Mouse (Mus musculus) stomach, embryonic 15.5 days (tissue): ENCODE measurements at regions not wholly inside any gene's neighbourhood (a gene's known extent, or its start where the extent isn't known, plus 50 kb on each side); places are given as distances from the start of the nearest gene placed in this dataset.

Experiments
- ATAC-seq: fragments of 200-750 bp; cut with Nextera tagmentation; 2 replicates; pipeline ENCODE4 v1.8.0; 2017; ENCODE audit warnings: low read depth, moderate number of reproducible peaks, moderate TSS enrichment; ENCODE audit not compliant: insufficient read depth, low FRiP score
- H3K27ac ChIP-seq: fragments of 300-500 bp; sonication (generic); 2 replicates; pipeline ENCODE4 v1.5.1; 2015; ENCODE audit warnings: mild to moderate bottlenecking, inconsistent platforms
- H3K27me3 ChIP-seq: fragments of 300-500 bp; sonication (generic); replicated peaks from 2 replicates; pipeline ENCODE4 v1.6.1; 2015; ENCODE audit warnings: inconsistent platforms
- H3K36me3 ChIP-seq: fragments of 300-500 bp; sonication (generic); 2 replicates; pipeline ENCODE4 v1.6.1; 2015; ENCODE audit warnings: inconsistent platforms
- H3K4me1 ChIP-seq: fragments of 300-500 bp; sonication (generic); 2 replicates; pipeline ENCODE4 v1.6.1; 2015; ENCODE audit warnings: inconsistent platforms
- H3K4me2 ChIP-seq: fragments of 300-500 bp; sonication (generic); 2 replicates; pipeline ENCODE4 v1.6.1; 2015; ENCODE audit warnings: mild to moderate bottlenecking, inconsistent platforms
- H3K4me3 ChIP-seq: fragments of 300-500 bp; sonication (generic); replicated peaks from 2 replicates; pipeline ENCODE4 v1.5.1; 2015; ENCODE audit warnings: inconsistent platforms
- H3K9ac ChIP-seq: fragments of 300-500 bp; sonication (generic); 2 replicates; pipeline ENCODE4 v1.6.1; 2015; ENCODE audit warnings: inconsistent platforms
- H3K9me3 ChIP-seq: fragments of 300-500 bp; sonication (generic); 2 replicates; pipeline ENCODE4 v1.6.1; 2016; ENCODE audit warnings: inconsistent platforms
- WGBS: fragments of 180-500 bp; shearing (Covaris S2); methylation state at CpG from one replicate; pipeline ENCODE4 v1.1.7; 2015; 5-methylcytosine and 5-hydroxymethylcytosine counted together

GRCm38 (mm10) chr10:26434586-26434985, 58.8 kb upstream of the L3mbtl3 start:
- 92% methylated on average over 11 of the region's 11 CpGs for WGBS
- Histone ChIP-seq H3K4me2 (no peak overlapping the region), H3K9ac (no peak overlapping the region), H3K9me3 (no peaks in the 10 kb centered on the region), H3K27ac (no peak overlapping the region), H3K36me3 (no peaks in the 10 kb centered on the region), H3K4me3 (no peak overlapping the region), H3K27me3 (no peaks in the 10 kb centered on the region), H3K4me1 (no peaks in the 10 kb centered on the region)
- ATAC-seq = no peak

- Histone ChIP-seq H3K27me3 (no peaks in the 10 kb centered on the region), H3K36me3 (no peaks in the 10 kb centered on the region), H3K27ac (no peak overlapping the region), H3K4me2 (no peak overlapping the region), H3K4me1 (no peaks in the 10 kb centered on the region), H3K4me3 (no peak overlapping the region), H3K9me3 (no peaks in the 10 kb centered on the region), H3K9ac (no peak overlapping the region)
- no peak for ATAC-seq
- 95% methylated on average over 1 of the region's 1 CpGs for WGBS
Observed at GRCm38 (mm10) chr10:26440720-26441119, 64.9 kb upstream of the L3mbtl3 start.

DNA sequence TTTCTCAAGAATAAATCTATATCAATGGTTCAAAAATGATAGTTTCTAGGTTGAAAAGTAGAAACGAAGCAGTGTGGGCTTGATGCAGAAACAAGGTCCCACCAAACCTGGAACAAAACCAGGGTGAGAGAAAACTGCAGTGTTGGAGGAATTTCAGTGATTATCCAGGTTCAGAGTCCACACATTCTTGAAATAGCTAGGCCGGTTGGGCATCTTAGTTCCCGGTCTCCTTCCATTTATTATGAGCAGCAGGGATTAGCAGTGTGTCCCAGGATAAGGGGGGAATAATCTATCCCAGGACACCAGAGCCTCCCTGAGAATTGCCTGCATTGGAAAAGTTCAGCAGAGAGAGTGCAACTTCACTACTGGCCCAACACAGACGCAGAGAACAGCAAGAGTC, 108.5 kb upstream of the L3mbtl3 start:
- 36% methylated on average over 4 of the region's 4 CpGs for WGBS
- Histone ChIP-seq H3K36me3 (no peaks in the 10 kb centered on the region), H3K27me3 (no peaks in the 10 kb centered on the region), H3K4me1 (no peaks in the 10 kb centered on the region), H3K9me3 (no peaks in the 10 kb centered on the region), H3K4me3 (no peak overlapping the region), H3K9ac (no peak overlapping the region), H3K27ac (no peak overlapping the region), H3K4me2 (no peak overlapping the region)
- ATAC-seq = no peak

GRCm38 (mm10) chr10:26491351-26491750, 115.6 kb upstream of the L3mbtl3 start:
- 92% methylated on average over 5 of the region's 5 CpGs for WGBS
- Histone ChIP-seq H3K4me2 (no peak overlapping the region), H3K9me3 (no peaks in the 10 kb centered on the region), H3K4me3 (no peak overlapping the region), H3K9ac (no peak overlapping the region), H3K27me3 (no peaks in the 10 kb centered on the region), H3K4me1 (no peaks in the 10 kb centered on the region), H3K27ac (no peak overlapping the region), H3K36me3 (no peaks in the 10 kb centered on the region)
- ATAC-seq = no peak

GRCm38 (mm10) chr10:26492146-26492545, 116.4 kb upstream of the L3mbtl3 start:
- no peak for ATAC-seq
- no peak overlapping the region for H3K9ac ChIP-seq

GRCm38 (mm10) chr10:26492856-26493484, 117.2 kb upstream of the L3mbtl3 start:
- no peak overlapping the region for H3K27ac ChIP-seq
- no peaks in the 10 kb centered on the region for H3K27me3 ChIP-seq
- no peak overlapping the region for H3K9ac ChIP-seq
- no peak overlapping the region for H3K4me2 ChIP-seq
- ATAC-seq = no peak
- H3K4me3 ChIP-seq = no peak overlapping the region
- no peaks in the 10 kb centered on the region for H3K9me3 ChIP-seq
- H3K36me3 ChIP-seq = no peaks in the 10 kb centered on the region
- H3K4me1 ChIP-seq = no peaks in the 10 kb centered on the region
- WGBS = 74% methylated on average over 13 of the region's 13 CpGs

More at GRCm38 (mm10) chr10:26492146-26492545, 116.4 kb upstream of the L3mbtl3 start:
- WGBS = 60% methylated on average over 11 of the region's 11 CpGs
- H3K4me2 ChIP-seq = no peak overlapping the region
- H3K4me3 ChIP-seq = no peak overlapping the region
- no peaks in the 10 kb centered on the region for H3K4me1 ChIP-seq
- no peak overlapping the region for H3K27ac ChIP-seq
- H3K27me3 ChIP-seq = no peaks in the 10 kb centered on the region
- no peaks in the 10 kb centered on the region for H3K36me3 ChIP-seq
- no peaks in the 10 kb centered on the region for H3K9me3 ChIP-seq

- ATAC-seq = no peak
- Histone ChIP-seq H3K9ac (no peak overlapping the region), H3K4me3 (no peak overlapping the region), H3K9me3 (no peaks in the 10 kb centered on the region), H3K36me3 (no peaks in the 10 kb centered on the region), H3K27ac (no peak overlapping the region), H3K27me3 (no peaks in the 10 kb centered on the region), H3K4me2 (no peak overlapping the region), H3K4me1 (no peaks in the 10 kb centered on the region)
- 86% methylated on average over 2 of the region's 2 CpGs for WGBS
Observed at GRCm38 (mm10) chr10:26493801-26494200, 118.0 kb upstream of the L3mbtl3 start.

- Histone ChIP-seq H3K27me3 (no peaks in the 10 kb centered on the region), H3K27ac (no peak overlapping the region), H3K36me3 (no peaks in the 10 kb centered on the region), H3K9me3 (no peaks in the 10 kb centered on the region), H3K9ac (no peak overlapping the region), H3K4me1 (no peaks in the 10 kb centered on the region), H3K4me2 (0 out of 2 replicates have a peak overlapping the region, but pooled peaks have one; percentile 19), H3K4me3 (no peak overlapping the region)
- 55% methylated on average over 9 of the region's 9 CpGs for WGBS
- ATAC-seq = no peak; the same call in 1 of the 2 replicates
Observed at GRCm38 (mm10) chr10:26494380-26494781, 118.6 kb upstream of the L3mbtl3 start.

DNA sequence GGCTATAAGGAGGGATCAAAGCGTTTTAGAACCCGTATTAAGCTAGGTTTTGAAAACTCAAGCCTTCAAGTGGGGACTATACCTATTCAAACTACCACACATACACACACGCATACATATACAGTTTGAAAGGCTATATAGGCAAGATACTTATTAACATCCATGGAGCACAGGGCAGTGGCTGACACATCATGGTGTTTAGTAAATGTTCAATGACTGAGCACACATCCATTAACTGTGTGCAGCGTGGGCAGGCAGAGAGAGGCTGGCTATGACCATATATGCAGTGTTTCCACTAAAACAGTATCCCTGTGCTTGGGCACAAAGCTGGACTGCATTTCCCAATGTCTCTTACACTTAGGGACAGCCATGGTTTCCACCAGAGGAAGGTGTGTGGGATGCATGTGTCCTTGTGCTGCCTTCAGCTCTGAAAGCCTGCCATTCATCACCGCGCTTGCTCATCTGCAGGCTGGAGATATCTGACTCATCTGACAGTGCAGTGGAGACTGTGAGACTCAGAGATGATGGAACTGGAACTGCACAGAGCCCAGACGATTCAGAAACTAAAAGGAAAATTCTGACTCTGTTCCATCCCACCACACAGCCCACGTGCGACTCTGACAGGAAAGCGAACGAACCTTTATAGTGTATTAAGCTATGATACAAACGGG, 124.6 kb upstream of the L3mbtl3 start:
- Histone ChIP-seq H3K27ac (no peak overlapping the region), H3K4me2 (no peak overlapping the region), H3K27me3 (no peaks in the 10 kb centered on the region), H3K4me1 (no peaks in the 10 kb centered on the region), H3K9ac (no peak overlapping the region), H3K9me3 (no peaks in the 10 kb centered on the region), H3K36me3 (no peaks in the 10 kb centered on the region), H3K4me3 (no peak overlapping the region)
- WGBS = 84% methylated on average over 12 of the region's 12 CpGs
- no peak for ATAC-seq

DNA sequence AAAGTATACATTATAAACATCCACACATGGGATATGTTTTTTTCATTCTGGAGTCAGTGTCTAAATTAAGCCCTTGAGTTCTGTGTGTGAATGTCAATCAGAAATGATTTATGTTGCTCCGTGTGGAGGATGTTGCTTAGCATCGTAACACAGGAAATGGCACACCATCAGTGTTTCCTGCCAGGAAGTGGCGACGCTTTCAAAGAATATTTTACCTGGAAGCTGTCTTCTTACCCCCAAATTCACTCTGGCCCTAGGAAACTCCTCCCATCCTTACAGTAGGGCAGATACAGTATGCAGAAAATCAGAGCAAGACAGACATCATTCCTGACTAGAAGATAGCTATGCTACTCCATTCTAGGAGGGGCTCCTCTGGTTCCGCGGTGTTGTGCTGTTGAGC, 145.1 kb upstream of the L3mbtl3 start:
- no peak overlapping the region for H3K4me2 ChIP-seq
- no peaks in the 10 kb centered on the region for H3K27me3 ChIP-seq
- no peak overlapping the region for H3K9ac ChIP-seq
- H3K36me3 ChIP-seq = no peaks in the 10 kb centered on the region
- no peaks in the 10 kb centered on the region for H3K4me1 ChIP-seq
- no peak overlapping the region for H3K4me3 ChIP-seq
- 71% methylated on average over 6 of the region's 6 CpGs for WGBS
- H3K9me3 ChIP-seq = no peaks in the 10 kb centered on the region
- ATAC-seq = no peak
- H3K27ac ChIP-seq = no peak overlapping the region

DNA sequence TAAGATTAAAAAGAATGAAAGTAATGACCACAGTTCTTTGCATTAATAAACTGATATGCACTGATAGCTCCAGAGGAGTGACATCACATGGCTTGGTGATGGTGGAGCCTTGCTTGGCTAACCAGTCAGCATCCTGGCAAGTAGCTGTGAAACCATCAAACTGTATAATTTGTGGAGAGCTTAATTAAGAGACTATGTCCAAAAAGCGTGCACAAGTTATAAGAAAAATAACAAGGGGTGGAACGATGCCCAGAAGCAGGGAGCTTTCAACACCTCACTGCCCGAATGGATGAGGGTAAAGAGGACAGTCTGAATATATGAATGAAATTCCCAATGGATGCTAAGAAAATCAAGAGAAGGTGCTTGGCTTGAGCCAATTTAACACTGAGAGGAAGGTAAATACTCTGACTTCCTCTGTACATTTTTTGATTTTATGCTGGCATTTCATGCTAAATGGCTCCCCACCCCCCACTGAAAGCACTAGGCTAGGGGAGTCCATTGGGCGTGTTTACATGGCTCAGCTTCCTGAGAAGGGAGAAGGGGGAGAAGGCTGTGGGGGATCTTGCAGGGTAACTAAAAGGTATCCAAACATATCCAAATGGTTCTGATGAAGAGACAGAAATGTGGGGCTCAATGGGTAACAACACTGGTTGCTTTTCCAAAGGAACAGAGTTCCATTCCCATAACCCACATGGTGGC, 150.2 kb upstream of the L3mbtl3 start:
- Histone ChIP-seq H3K4me3 (no peak overlapping the region), H3K4me2 (no peak overlapping the region), H3K27ac (no peak overlapping the region), H3K36me3 (no peaks in the 10 kb centered on the region), H3K4me1 (no peaks in the 10 kb centered on the region), H3K27me3 (no peaks in the 10 kb centered on the region), H3K9me3 (no peaks in the 10 kb centered on the region), H3K9ac (no peak overlapping the region)
- ATAC-seq = no peak
- WGBS = 79% methylated on average over 4 of the region's 4 CpGs

DNA sequence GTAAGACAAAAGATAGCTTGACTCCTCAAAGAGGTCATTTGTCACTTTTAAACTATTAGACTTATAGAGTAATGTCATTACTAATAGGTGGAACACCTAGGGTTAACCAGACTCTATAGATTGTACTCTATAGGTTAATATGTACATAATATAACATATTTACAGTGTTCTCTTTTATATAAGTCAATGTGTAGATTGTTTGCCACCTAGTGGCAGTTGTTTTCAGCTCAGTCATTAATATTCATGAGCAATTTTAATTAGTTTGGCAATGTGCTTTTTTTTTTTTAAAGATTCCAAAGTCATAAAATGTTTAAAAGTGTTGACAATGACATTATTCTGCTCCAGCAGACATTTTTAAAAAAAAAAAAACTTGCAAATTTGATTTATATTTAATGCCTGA, 164.4 kb upstream of the L3mbtl3 start:
- Histone ChIP-seq H3K4me1 (no peaks in the 10 kb centered on the region), H3K36me3 (no peaks in the 10 kb centered on the region), H3K4me3 (no peak overlapping the region), H3K27ac (no peak overlapping the region), H3K27me3 (no peaks in the 10 kb centered on the region), H3K4me2 (no peak overlapping the region), H3K9me3 (no peaks in the 10 kb centered on the region), H3K9ac (no peak overlapping the region)
- no peak for ATAC-seq
